Mouse (Mus musculus): ENCODE results near the gene Sez6.

- TF ChIP-seq MAFK (IDR thresholded peaks at IDR 0.05; ENCODE audit: insufficient read depth, low read depth, low read length) = no peak
- TF ChIP-seq HCFC1 (IDR thresholded peaks at IDR 0.05; ENCODE audit: borderline replicate concordance, insufficient read depth, low read length) = no peak
- no peak for TF ChIP-seq ZNF384 (IDR thresholded peaks at IDR 0.05; ENCODE audit: low read depth, low read length)
- no peak for TF ChIP-seq ZC3H11A (IDR thresholded peaks at IDR 0.05; ENCODE audit: borderline replicate concordance, low read depth, low read length)
- no peak for TF ChIP-seq CHD2 (IDR thresholded peaks at IDR 0.05; ENCODE audit: low read depth, low read length)
These were observed 35.4 kb downstream of the Sez6 start for GRCm38 (mm10) chr11:77966037-77966391.
